Mouse (Mus musculus): Measurements from ENCODE around the gene Gm17124.
"Not testable (repeated sequence)": the region's sequence is repeated elsewhere in the genome, so short reads cannot be mapped to it uniquely, and the experiment has no call there.

The Gm17124 gene

DNA sequence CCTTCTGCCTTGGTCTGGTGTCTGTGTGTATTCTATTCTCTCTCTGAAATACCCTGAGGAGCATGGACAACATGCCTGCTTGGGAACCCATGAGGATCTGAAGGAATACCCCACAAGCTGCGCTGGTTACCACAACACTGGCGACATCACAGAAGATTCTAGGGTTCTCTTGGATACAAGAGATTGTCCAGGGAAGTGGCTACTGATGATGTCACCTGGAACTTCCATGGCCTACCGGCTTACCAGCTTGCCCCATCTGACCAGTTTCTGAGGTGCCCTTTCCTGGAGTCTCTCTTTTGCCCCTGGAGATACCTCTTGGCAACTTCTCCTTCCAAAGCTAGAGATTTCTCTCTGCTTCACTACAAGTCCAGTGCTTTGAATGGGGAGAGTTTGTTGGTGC lies at the start of gene Gm17124:
TSS of gene Gm17124 (minus strand) at position 101 of the 400 bp plus-strand sequence.
- DNase-seq (ENCODE audit: low spot score in 2 of 2), result not testable (repeated sequence)

DNA sequence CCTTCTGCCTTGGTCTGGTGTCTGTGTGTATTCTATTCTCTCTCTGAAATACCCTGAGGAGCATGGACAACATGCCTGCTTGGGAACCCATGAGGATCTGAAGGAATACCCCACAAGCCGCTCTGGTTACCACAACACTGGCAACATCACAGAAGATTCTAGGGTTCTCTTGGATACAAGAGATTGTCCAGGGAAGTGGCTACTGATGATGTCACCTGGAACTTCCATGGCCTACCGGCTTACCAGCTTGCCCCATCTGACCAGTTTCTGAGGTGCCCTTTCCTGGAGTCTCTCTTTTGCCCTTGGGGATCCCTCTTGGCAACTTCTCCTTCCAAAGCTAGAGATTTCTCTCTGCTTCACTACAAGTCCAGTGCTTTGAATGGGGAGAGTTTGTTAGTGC lies 42.1 kb upstream of the Gm17124 start, which contains the start of gene Gm3633:
TSS of gene Gm3633 (minus strand) at position 101 of the 400 bp plus-strand sequence.
- DNase-seq (ENCODE audit: low spot score in 2 of 2), result not testable (repeated sequence)

Data from spleen, postnatal 4 days (tissue).